Mouse (Mus musculus) layer of hippocampus, adult 2 months (tissue): ENCODE results near the gene Ndufa4l2. TPM values are rescaled to one million over a fixed set of nuclear protein-coding genes. Genes with fewer than 3 reads are reported as not detected.

ENCODE experiments used
- DNase-seq, 2 experiments: peaks; one replicate each; pipeline ENCODE4 v3.0.0; 2022; ENCODE audit warnings: low spot score in 2 of 2
- H3K27ac ChIP-seq: fragments of 200-600 bp; 2 replicates; pipeline ENCODE4 v1.8.1; 2022
- H3K4me3 ChIP-seq: fragments of 200-600 bp; 2 replicates; pipeline ENCODE4 v1.8.1; 2022; ENCODE audit warnings: mild to moderate bottlenecking
- CTCF ChIP-seq: fragments of 200-600 bp; conservative IDR thresholded peaks from 2 replicates; pipeline ENCODE4 v1.8.1; 2022; ENCODE audit warnings: antibody characterized with exemption, mild to moderate bottlenecking, moderate library complexity
- long read RNA-seq, 2 experiments: library from polyadenylated mRNA; stranded (forward); transcript quantifications; one replicate each; pipeline ENCODE4 v2.0.0; 2021; ENCODE audit warnings: borderline mapping rate in 2 of 2
- total RNA-seq, 2 experiments: library from RNA; stranded (reverse); gene quantifications; 2 replicates each; pipeline ENCODE4 v1.2.3; 2021

Ndufa4l2 gene
- 1 to 10 TPM; 3.5 to 3.7 TPM for total RNA-seq
- long read RNA-seq, experiment 1, partial matches to known transcripts = 0 of 3 reads
- long read RNA-seq, experiment 1, other reads (novel, unspliced or antisense) = 0 of 3 reads
- long read RNA-seq, experiment 2, partial matches to known transcripts = 0 of 2 reads
- long read RNA-seq, experiment 2, other reads (novel, unspliced or antisense) = 1 of 2 reads

DNA sequence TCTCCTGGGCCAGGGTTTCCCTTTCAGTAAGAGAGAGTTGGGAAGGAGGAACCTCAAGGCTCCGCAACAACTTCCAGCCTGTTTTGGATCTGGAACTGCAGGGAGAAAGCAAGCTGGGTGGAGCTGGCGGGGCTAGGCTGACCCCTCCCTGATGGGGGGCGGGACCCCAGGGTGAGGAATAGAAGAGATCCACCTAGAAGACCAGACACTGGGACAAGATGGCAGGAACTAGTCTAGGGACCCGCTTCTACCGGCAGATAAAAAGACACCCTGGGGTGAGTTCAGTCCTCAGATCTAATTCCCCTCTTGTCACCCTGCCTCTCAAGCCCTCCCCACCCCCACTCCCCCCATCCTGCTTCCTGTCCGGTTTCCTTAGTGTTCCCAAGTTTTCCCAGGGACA is at the start of gene Ndufa4l2:
Gene Ndufa4l2, plus strand, starts transcription at position 204 of the 400 bp plus-strand sequence.
- no peak for DNase-seq
- Histone ChIP-seq H3K27ac (no peak within 1 kb of the TSS), H3K4me3 (no peak within 1 kb of the TSS; the same call in 1 of the 2 replicates)
- TF ChIP-seq CTCF = no peak

DNA sequence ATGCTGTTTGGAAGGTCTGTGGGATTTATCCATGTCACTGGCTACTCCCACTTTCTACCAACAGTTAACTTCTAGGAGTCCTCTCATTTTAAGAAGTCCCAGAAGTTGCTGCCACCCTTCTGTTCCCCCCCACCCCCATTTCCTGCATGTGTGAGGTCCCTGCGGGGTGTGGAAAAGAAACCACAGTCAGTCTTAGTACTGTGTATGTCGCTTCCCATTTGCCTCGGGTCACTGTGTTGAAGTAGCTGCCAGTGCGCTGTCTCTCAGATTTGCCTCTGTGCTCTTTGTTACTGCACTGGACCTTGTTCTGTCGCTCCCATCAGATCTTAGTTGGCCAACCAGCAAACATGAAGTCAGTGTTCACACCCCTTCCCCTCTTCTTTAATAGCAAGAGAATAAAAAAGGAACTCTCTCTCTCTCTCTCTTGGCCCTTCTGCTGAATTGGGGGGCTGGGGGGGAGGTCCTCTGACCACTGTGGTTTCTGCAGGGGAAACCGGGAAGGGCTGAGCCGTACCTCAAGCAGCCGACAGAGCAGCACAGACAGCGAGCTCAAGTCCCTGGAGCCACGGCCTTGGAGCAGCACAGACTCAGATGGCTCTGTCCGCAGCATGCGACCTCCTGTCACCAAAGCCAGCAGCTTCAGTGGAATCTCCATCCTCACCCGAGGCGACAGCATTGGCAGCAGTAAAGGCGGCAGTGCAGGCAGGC is 43.3 kb upstream of the Ndufa4l2 start:
- no peak overlapping the region for H3K27ac ChIP-seq
- no peak for DNase-seq
- TF ChIP-seq CTCF = no peak
- H3K4me3 ChIP-seq = no peak overlapping the region

DNA sequence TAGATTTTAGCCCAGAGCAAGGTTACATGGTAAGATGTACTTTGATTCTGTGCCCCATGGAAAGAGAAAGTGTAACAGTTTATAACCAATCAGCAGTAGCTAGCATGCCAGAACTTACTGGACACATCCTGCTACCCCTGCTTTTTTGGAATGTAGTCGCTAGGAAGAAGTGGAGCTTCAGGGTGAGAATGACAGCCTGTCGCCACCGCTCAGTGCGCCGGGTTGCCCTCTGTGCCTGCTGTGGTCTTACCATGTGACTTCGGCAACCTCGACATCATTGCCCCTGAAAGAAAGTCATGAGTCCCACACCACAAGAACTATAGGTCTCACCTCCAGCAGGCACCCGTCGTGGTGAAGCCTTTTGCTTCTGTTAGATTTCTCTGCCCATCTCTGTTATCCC is 42.0 kb upstream of the Ndufa4l2 start:
- H3K27ac ChIP-seq = no peak overlapping the region
- TF ChIP-seq CTCF = no peak

DNA sequence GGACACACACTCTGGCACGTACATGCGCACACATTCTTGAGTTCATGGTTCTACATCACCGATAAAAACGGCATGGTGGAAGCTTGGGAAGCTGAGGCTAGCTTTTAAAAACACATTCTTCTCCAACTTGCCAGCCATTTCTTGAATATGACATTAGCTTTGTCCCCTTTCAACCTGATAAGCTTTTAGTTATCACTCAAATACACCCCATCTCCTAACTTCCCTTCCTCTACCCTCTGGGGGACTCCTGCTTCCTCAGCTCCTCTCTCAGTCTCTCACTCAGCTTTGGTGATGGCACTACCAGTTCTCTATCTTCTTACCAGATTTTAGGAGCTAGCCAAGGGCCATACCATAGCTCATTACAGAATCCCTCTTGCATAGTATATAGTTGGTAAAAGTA is 39.6 kb upstream of the Ndufa4l2 start:
- Histone ChIP-seq H3K4me3 (no peak overlapping the region), H3K27ac (no peak overlapping the region)
- TF ChIP-seq CTCF = no peak
- no peak for DNase-seq

More for the DNA sequence above, 42.0 kb upstream of the Ndufa4l2 start:
- no peak overlapping the region for H3K4me3 ChIP-seq
- DNase-seq = no peak

DNA sequence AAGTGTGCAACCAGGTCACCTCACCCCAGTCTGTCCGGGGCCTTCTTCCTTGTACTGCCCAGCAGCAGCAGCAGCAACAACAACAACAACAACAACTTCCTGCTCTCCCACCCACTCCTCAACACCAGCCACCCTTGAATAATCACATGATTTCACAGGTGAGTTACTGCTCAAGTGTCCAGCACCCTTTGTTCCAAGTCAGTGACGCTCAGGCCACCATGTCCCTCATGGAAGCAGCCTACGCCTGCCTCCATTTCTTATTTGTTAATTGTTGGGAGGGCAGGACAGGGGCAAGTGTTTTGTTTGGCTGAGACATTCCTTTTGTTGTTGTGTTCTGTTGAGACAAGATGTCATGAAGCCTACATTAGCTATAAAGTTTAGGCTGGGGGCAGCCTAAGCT is 38.2 kb upstream of the Ndufa4l2 start:
- Histone ChIP-seq H3K27ac (no peak overlapping the region; the same call in 1 of the 2 replicates), H3K4me3 (no peak overlapping the region)
- TF ChIP-seq CTCF = no peak
- DNase-seq = no peak

DNA sequence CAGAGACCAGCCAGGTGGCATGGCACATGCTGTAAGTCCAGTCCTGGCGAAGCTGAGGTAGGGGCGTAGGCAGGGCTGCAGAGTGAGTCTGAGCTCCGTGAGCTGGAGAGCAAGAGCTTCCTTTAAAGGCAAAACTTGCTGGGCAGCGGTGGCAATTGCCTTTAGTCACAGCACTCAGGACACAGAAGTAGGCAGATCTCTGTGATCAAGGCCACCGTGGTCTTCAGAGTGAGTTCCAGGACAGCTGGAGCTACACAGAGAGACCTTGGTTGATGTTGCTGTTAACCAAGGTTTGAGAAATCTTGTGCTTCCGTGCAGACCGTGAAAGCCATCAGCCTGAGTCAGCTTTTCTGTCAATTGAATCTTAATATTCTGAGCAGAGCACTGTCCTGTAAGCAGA is 37.5 kb upstream of the Ndufa4l2 start:
- Histone ChIP-seq H3K4me3 (no peak overlapping the region), H3K27ac (peak overlapping the region; percentile 32; the same call in 1 of the 2 replicates)
- TF ChIP-seq CTCF = no peak
- no peak for DNase-seq

DNA sequence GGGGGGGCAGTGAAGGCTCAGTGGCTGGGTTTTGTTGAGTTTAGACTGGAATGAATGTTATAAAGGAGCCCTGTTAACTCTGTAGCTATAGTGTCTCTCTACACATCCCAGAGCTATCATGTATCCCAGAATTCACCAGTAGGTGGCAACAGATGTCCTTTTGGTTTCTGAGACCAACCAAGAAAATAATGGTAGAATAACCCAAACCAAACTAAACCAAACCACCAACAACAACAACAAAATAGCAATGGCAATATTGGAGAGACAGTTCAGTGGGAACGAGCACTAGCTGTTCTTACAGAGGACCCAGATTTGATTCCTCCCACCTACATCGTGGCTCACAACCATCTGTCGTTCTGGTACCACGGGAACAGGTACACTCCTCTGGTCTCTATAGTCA is 35.6 kb upstream of the Ndufa4l2 start:
- TF ChIP-seq CTCF = peak; percentile 78
- peak; percentile 37 to 47 for DNase-seq
- Histone ChIP-seq H3K27ac (peak overlapping the region; percentile 63; the same call in 1 of the 2 replicates), H3K4me3 (no peak overlapping the region)

DNA sequence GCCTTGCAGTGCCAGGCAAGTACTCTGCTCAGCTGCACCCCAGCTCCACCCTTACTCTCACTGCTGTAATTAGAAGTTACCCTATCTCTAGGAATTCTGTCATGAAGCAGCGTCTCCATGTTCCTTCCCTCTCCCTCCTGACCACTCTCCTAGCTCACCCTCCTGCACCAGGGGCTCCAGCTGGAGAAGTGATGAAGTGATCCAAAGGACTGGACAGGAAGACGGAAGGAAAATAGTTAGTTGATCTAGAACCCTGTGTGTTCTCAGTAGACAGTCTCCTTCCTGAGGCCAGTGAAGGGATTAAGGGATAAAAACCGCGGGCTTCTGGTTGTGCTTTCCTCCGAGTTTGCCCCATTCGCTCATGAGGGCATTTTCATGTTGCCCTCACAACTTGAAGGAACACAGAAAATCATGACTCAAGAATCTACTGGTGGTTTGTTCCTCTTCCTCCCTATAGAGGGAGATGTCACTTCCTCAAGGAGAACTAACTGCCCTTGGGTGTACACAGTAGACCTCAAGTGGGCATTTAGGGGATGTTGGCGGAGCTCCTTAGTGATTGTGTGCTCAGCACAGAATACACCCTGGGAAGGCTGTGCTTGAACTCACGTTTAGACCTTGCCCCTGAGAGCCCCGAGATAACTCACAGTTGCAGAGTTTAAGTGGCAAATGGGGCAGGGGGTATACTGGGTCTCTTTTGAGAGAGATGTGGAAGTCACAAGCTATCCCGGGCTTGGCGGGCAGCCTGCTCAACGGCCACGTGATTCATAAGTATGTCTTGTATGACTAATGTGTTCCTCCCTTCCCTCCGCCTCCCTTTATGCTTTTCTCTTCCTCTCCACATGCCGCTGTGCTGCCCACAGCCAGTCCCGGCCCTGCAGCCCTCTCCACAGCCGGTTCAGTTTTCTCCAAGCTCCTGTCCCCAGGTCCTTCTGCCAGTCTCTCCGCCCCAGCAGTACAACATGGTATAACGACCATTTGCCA is 33.6 kb upstream of the Ndufa4l2 start:
- H3K27ac ChIP-seq = peak overlapping the region; percentile 75
- TF ChIP-seq CTCF = peak; percentile 55
- peak; percentile 64 to 74 for DNase-seq
- peak overlapping the region; percentile 13; the same call in 1 of the 2 replicates for H3K4me3 ChIP-seq

DNA sequence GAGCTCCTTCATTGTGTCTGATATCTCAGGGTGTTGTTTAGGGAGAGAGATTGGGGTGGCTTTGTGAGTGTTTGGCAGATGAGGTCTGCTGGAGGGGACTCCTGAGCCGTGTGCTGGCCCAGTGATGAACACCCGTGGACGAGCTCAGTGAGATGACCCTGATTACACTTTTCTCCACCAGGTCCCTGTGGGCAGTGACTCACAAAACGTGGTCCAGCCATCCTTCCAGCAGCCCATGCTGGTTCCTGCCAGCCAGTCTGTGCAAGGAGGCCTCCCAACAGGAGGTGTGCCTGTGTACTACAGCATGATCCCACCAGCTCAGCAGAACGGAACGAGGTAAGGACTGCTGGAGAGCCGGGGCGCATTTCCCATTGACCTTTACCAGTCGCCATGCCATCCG is 29.5 kb upstream of the Ndufa4l2 start:
- Histone ChIP-seq H3K27ac (peak overlapping the region; percentile 36; the same call in 1 of the 2 replicates), H3K4me3 (no peak overlapping the region)
- TF ChIP-seq CTCF = no peak
- DNase-seq = no peak

DNA sequence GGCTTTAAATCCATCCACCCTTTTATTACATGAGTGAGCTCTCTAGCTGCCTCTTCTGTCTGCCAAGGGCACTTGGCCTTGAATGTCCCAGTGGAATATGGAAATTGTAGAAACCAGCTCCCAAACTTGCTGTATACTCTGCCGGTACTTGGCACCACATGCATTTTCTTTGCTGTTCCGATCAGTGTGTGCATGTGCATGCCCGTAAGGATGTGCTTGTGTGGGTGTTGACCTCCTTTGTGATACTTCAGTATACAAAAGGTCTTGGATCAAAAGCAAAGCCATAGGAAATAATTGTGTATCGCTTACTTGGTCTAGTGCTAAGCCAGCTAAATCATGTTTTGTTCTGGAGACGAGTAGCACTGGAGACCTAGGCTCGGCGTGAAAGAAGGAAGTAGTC is 25.9 kb upstream of the Ndufa4l2 start:
- DNase-seq = no peak
- Histone ChIP-seq H3K27ac (no peak overlapping the region), H3K4me3 (no peak overlapping the region)
- no peak for TF ChIP-seq CTCF

DNA sequence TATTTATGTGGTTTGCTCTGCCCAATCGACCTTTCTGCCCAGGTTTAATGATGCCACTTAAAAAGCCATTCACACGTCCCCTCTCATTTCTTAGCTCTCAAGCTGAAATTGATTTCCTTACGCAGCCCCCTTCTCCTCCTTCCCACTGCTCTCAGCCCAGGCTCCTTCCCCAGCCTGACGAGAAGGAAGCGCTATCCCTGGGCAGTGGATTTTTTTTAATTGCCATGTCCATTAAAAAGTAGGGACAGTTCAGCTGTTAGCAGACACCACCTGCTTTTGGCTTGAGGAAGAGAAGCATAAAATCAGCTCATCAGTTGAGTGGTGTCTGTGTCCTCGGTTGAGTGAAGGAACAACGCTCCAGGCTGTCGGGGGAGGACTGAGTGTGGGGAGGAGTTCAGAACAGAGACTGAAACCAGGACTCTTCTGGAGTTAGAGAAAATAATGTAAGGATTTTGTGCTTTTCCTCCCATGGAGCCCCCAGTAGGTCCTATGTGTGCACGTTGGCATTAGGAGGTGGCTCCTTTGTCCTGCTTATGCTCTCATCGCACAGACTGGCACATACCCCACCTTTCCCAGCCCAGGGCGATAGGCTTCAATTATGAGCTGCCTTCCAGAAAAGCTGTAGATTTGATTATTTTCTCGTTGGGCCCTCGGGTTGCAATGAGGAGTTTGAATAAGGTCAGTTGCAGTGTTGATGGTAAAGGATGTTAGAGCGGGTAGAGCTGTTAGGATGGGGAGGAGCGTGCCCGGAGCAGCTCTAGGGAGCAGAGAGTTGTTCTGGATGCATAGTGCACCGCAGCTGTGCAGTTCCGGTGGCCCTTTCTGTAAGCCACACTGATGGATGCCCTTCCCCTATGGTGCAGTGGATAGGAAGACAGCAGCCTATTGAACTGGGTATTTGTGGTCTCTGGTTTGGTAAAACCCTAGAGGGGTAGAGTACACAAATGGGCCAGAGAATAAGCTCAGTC is 24.3 kb upstream of the Ndufa4l2 start:
- no peak overlapping the region for H3K4me3 ChIP-seq
- DNase-seq = no peak
- no peak for TF ChIP-seq CTCF
- H3K27ac ChIP-seq = peak overlapping the region; percentile 4; the same call in 1 of the 2 replicates

DNA sequence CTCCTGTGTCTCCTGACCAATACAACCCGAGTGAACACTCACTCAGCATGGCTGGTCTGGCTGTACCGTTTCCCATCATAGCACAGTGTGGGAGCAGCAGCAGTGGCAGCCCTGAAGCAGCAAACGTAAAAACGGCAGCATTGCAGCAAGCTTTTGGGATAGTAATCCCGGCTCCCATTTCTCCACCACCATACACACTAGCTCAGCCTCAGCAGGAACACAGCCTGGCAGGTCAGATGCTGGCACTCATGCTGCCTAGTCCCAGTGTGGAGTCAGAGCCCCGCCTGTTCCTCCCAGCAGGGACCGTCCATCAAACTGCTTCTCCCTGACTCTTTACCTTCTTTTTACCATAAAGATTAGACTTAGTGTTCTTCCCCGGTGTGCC is 23.6 kb upstream of the Ndufa4l2 start:
- TF ChIP-seq CTCF = no peak
- no peak overlapping the region for H3K4me3 ChIP-seq
- peak overlapping the region; percentile 4; the same call in 1 of the 2 replicates for H3K27ac ChIP-seq
- no peak for DNase-seq
